Mouse (Mus musculus) CD4-positive helper T cell, adult 2 months (primary cell): ENCODE data around the gene Cmas.
A peak's percentile ranks its signal among the peaks of the same experiment; 100 is the strongest.

Source experiments
- DNase-seq: peaks from one replicate; pipeline ENCODE4 v3.0.0-alpha.2; 2012; ENCODE audit warnings: low read depth, missing footprints, low spot score

Gene Cmas

GRCm38 (mm10) chr6:142792241-142792968 is 35.9 kb downstream of the Cmas start:
- DNase-seq: no peak

GRCm38 (mm10) chr6:142793468-142793867 is 37.0 kb downstream of the Cmas start:
- DNase-seq: no peak

GRCm38 (mm10) chr6:142795087-142795486 is 38.6 kb downstream of the Cmas start:
- no peak for DNase-seq

GRCm38 (mm10) chr6:142795655-142796441 is 39.4 kb downstream of the Cmas start:
- DNase-seq: no peak

GRCm38 (mm10) chr6:142797996-142798395 is 41.5 kb downstream of the Cmas start:
- DNase-seq: no peak

- DNase-seq: no peak
These were observed 42.4 kb downstream of the Cmas start for GRCm38 (mm10) chr6:142798837-142799236.

GRCm38 (mm10) chr6:142799704-142800374 is 43.4 kb downstream of the Cmas start:
- no peak for DNase-seq

GRCm38 (mm10) chr6:142801687-142802086 is 45.2 kb downstream of the Cmas start:
- DNase-seq: no peak

- DNase-seq: no peak
These were observed 46.4 kb downstream of the Cmas start for GRCm38 (mm10) chr6:142802617-142803525.

GRCm38 (mm10) chr6:142804402-142804801 is 47.9 kb downstream of the Cmas start, which contains the start of gene Sult6b2:
Sult6b2 (minus strand) TSS chr6:142804502.
- DNase-seq: no peak

- DNase-seq: no peak
These were observed 49.8 kb downstream of the Cmas start for GRCm38 (mm10) chr6:142806326-142806725.

GRCm38 (mm10) chr6:142809373-142810098 is 53.0 kb downstream of the Cmas start:
- peak; percentile 36 for DNase-seq

- peak; percentile 42 for DNase-seq
These were observed 53.8 kb downstream of the Cmas start for GRCm38 (mm10) chr6:142810239-142810638.

GRCm38 (mm10) chr6:142812969-142813368 is 56.5 kb downstream of the Cmas start:
- no peak for DNase-seq

GRCm38 (mm10) chr6:142814011-142814410 is 57.5 kb downstream of the Cmas start:
- no peak for DNase-seq

- peak; percentile 84 for DNase-seq
These were observed 58.0 kb downstream of the Cmas start for GRCm38 (mm10) chr6:142814495-142814921.

GRCm38 (mm10) chr6:142815513-142815912 is 59.0 kb downstream of the Cmas start:
- no peak for DNase-seq

- DNase-seq: no peak
These were observed 61.8 kb downstream of the Cmas start for GRCm38 (mm10) chr6:142818306-142818705.

- DNase-seq: peak; percentile 54
These were observed 66.7 kb downstream of the Cmas start for GRCm38 (mm10) chr6:142823008-142823787.
